ENCODE assay signal across 27 mouse cellular contexts in the genomic region with DNA sequence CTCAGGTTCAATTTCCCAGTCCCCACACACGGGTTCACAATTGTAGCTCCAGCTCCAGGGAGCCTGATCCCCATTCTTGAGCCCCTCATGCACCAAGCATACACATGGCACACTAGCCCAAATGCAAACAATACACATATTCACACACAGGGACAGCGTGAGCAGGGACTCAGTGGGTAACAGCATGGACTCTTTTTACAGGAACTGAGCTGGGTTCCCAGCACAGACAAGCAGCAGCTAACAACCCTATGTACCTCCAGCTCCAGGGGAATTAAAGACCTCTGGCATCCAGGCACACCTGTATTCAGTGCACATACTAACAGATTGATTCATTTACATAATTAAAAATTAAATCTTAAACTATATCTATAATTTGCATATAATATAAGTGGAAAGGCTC. TPM values are rescaled to one million over a fixed set of nuclear protein-coding genes. Genes with fewer than 3 reads are reported as not detected.
DNase-seq lines count a peak whose midpoint lies in the region; ATAC-seq lines count a peak whose summit lies in the region.
"Had no signal": no experiment of that assay in that cellular context is flagged by ENCODE, and none has a peak within 500 bp of the region (broad histone marks: within the 10 kb centered on the region; RNA-seq: fewer than 3 reads in every experiment).

No protein-coding gene starts in this region.

- ATAC-seq in forebrain, embryonic 12.5 days (ENCODE audit: low FRiP score) = 0 out of 2 replicates have a peak, but pooled peaks have one; percentile 20
- ATAC-seq in heart, embryonic 14.5 days (ENCODE audit: insufficient number of reproducible peaks, insufficient read depth, low FRiP score, low read depth) = no peak
- ATAC-seq in hindbrain, embryonic 15.5 days (ENCODE audit: low FRiP score, low read depth) = peak; percentile 42; the same call in 1 of the 2 replicates
- ATAC-seq in hindbrain, embryonic 12.5 days (ENCODE audit: low FRiP score) = no peak
- no peak for ATAC-seq in neural tube, embryonic 15.5 days (ENCODE audit: low FRiP score)
- ATAC-seq: intestine, embryonic 15.5 days had no signal

- H3K9ac ChIP-seq in forebrain, embryonic 12.5 days = no peak overlapping the region
- peak overlapping the region; percentile 13; the same call in 1 of the 2 replicates for H3K9ac ChIP-seq in heart, embryonic 14.5 days (ENCODE audit: low read length)
- H3K9ac ChIP-seq in hindbrain, embryonic 15.5 days = no peak overlapping the region
- H3K9ac ChIP-seq in hindbrain, embryonic 12.5 days = no peak overlapping the region
- H3K9ac ChIP-seq in neural tube, embryonic 15.5 days (replicated peaks) = no peak overlapping the region
- H3K9ac ChIP-seq: embryonic facial prominence, embryonic 15.5 days; intestine, embryonic 15.5 days; limb, embryonic 12.5 days; liver, embryonic 15.5 days; lung, embryonic 14.5 days had no signal

- H3K27me3 ChIP-seq in forebrain, embryonic 12.5 days = no peaks in the 10 kb centered on the region
- H3K27me3 ChIP-seq in forebrain, embryonic 10.5 days (ENCODE audit: poor library complexity, severe bottlenecking) = no peaks in the 10 kb centered on the region
- H3K27me3 ChIP-seq in heart, embryonic 14.5 days (ENCODE audit: control insufficient read depth, insufficient read depth, low read length) = no peaks in the 10 kb centered on the region
- no peaks in the 10 kb centered on the region for H3K27me3 ChIP-seq in hindbrain, embryonic 15.5 days
- no peaks in the 10 kb centered on the region for H3K27me3 ChIP-seq in hindbrain, embryonic 12.5 days
- no peaks in the 10 kb centered on the region for H3K27me3 ChIP-seq in neural tube, embryonic 15.5 days (replicated peaks)
- H3K27me3 ChIP-seq: embryonic facial prominence, embryonic 15.5 days; intestine, embryonic 15.5 days; limb, embryonic 12.5 days; liver, embryonic 15.5 days had no signal

- 40% methylated on average over 2 of the region's 2 CpGs for WGBS in forebrain, embryonic 12.5 days
- 60% methylated on average over 2 of the region's 2 CpGs for WGBS in forebrain, embryonic 10.5 days
- 53% methylated on average over 2 of the region's 2 CpGs for WGBS in heart, embryonic 14.5 days
- WGBS in hindbrain, embryonic 15.5 days = 37% methylated on average over 2 of the region's 2 CpGs
- WGBS in hindbrain, embryonic 12.5 days = 53% methylated on average over 2 of the region's 2 CpGs
- WGBS in neural tube, embryonic 15.5 days = 54% methylated on average over 2 of the region's 2 CpGs

- H3K36me3 ChIP-seq in forebrain, embryonic 12.5 days (replicated peaks) = peaks cover 7% of the 10 kb centered on the region
- peaks cover 29% of the 10 kb centered on the region for H3K36me3 ChIP-seq in forebrain, embryonic 10.5 days (replicated peaks)
- peaks cover 26% of the 10 kb centered on the region for H3K36me3 ChIP-seq in heart, embryonic 14.5 days (ENCODE audit: control insufficient read depth, insufficient read depth, low read length)
- no peaks in the 10 kb centered on the region for H3K36me3 ChIP-seq in hindbrain, embryonic 15.5 days
- H3K36me3 ChIP-seq in hindbrain, embryonic 12.5 days = no peaks in the 10 kb centered on the region
- no peaks in the 10 kb centered on the region for H3K36me3 ChIP-seq in neural tube, embryonic 15.5 days
- H3K36me3 ChIP-seq: intestine, embryonic 15.5 days had no signal

- H3K9me3 ChIP-seq in forebrain, embryonic 12.5 days = no peaks in the 10 kb centered on the region
- no peaks in the 10 kb centered on the region for H3K9me3 ChIP-seq in forebrain, embryonic 10.5 days
- no peaks in the 10 kb centered on the region for H3K9me3 ChIP-seq in heart, embryonic 14.5 days (ENCODE audit: control insufficient read depth, low read length)
- no peaks in the 10 kb centered on the region for H3K9me3 ChIP-seq in hindbrain, embryonic 15.5 days
- H3K9me3 ChIP-seq in hindbrain, embryonic 12.5 days (replicated peaks) = no peaks in the 10 kb centered on the region
- no peaks in the 10 kb centered on the region for H3K9me3 ChIP-seq in neural tube, embryonic 15.5 days (replicated peaks)
- H3K9me3 ChIP-seq: embryonic facial prominence, embryonic 10.5 days; embryonic facial prominence, embryonic 15.5 days; G1E; intestine, embryonic 15.5 days; limb, embryonic 12.5 days; liver, embryonic 15.5 days had no signal

- H3K4me1 ChIP-seq in forebrain, embryonic 12.5 days = peaks cover 30% of the 10 kb centered on the region
- peaks cover 31% of the 10 kb centered on the region for H3K4me1 ChIP-seq in forebrain, embryonic 10.5 days
- peaks cover 3 to 30% of the 10 kb centered on the region in 2 experiments; a peak in 2 of 4 replicates for H3K4me1 ChIP-seq in heart, embryonic 14.5 days (ENCODE audit: control insufficient read depth in 2 of 2, insufficient read depth in 2 of 2, low read length in 2 of 2)
- peaks cover 23% of the 10 kb centered on the region for H3K4me1 ChIP-seq in hindbrain, embryonic 15.5 days (replicated peaks)
- H3K4me1 ChIP-seq in hindbrain, embryonic 12.5 days = peaks cover 14% of the 10 kb centered on the region
- H3K4me1 ChIP-seq in neural tube, embryonic 15.5 days = peaks cover 16% of the 10 kb centered on the region
- H3K4me1 ChIP-seq: liver, embryonic 15.5 days had no signal

- H3K4me3 ChIP-seq in forebrain, embryonic 12.5 days (replicated peaks) = no peak overlapping the region
- no peak overlapping the region for H3K4me3 ChIP-seq in forebrain, embryonic 10.5 days
- H3K4me3 ChIP-seq in heart, embryonic 14.5 days (ENCODE audit: control insufficient read depth in 1 of 2, insufficient read depth in 1 of 2, low read depth in 1 of 2, low read length in 2 of 2) = no peak overlapping the region
- H3K4me3 ChIP-seq in hindbrain, embryonic 15.5 days = no peak overlapping the region
- H3K4me3 ChIP-seq in hindbrain, embryonic 12.5 days = no peak overlapping the region
- no peak overlapping the region for H3K4me3 ChIP-seq in neural tube, embryonic 15.5 days (replicated peaks)
- H3K4me3 ChIP-seq: embryonic facial prominence, embryonic 10.5 days; embryonic facial prominence, embryonic 15.5 days; intestine, embryonic 15.5 days; layer of hippocampus, adult 2 months; left cerebral cortex, adult 2 months; limb, embryonic 12.5 days; liver, embryonic 15.5 days had no signal

- no peak for DNase-seq in forebrain, embryonic 10.5 days (ENCODE audit: extremely low spot score, low spot score)
- no peak for DNase-seq in heart, postnatal 4 days
- no peak for DNase-seq in neural tube, embryonic 10.5 days (ENCODE audit: extremely low spot score, low spot score)
- DNase-seq: adrenal gland, postnatal 10 days; cerebellum, adult 8-10 months; cerebellum, postnatal 25 days; gastrocnemius, postnatal 14 days; kidney, adult 2 months; kidney, postnatal 36 days; lung, embryonic 14.5 days; lung, postnatal 14 days; retina, postnatal 1 day; right cerebral cortex, postnatal 14 days; thymus, postnatal 4 days had no signal

- H3K4me2 ChIP-seq in forebrain, embryonic 12.5 days = no peak overlapping the region
- peak overlapping the region; percentile 16; the same call in 1 of the 2 replicates for H3K4me2 ChIP-seq in heart, embryonic 14.5 days (ENCODE audit: low read length)
- peak overlapping the region; percentile 25; the same call in 1 of the 2 replicates for H3K4me2 ChIP-seq in hindbrain, embryonic 15.5 days
- no peak overlapping the region for H3K4me2 ChIP-seq in hindbrain, embryonic 12.5 days (replicated peaks)
- H3K4me2 ChIP-seq in neural tube, embryonic 15.5 days = peak overlapping the region; percentile 27
- H3K4me2 ChIP-seq: embryonic facial prominence, embryonic 15.5 days; intestine, embryonic 15.5 days; limb, embryonic 12.5 days; liver, embryonic 15.5 days; lung, embryonic 14.5 days had no signal

- H3K27ac ChIP-seq in forebrain, embryonic 12.5 days = no peak overlapping the region
- no peak overlapping the region for H3K27ac ChIP-seq in forebrain, embryonic 10.5 days
- H3K27ac ChIP-seq in heart, embryonic 14.5 days (replicated peaks in 1 of 2; ENCODE audit: control insufficient read depth in 1 of 2, insufficient read depth in 1 of 2, low read depth in 2 of 2, low read length in 2 of 2) = no peak overlapping the region
- H3K27ac ChIP-seq in hindbrain, embryonic 15.5 days (replicated peaks) = no peak overlapping the region
- H3K27ac ChIP-seq in hindbrain, embryonic 12.5 days = no peak overlapping the region
- no peak overlapping the region for H3K27ac ChIP-seq in neural tube, embryonic 15.5 days (replicated peaks)
- H3K27ac ChIP-seq: embryonic facial prominence, embryonic 10.5 days; embryonic facial prominence, embryonic 15.5 days; intestine, embryonic 15.5 days; layer of hippocampus, adult 2 months; left cerebral cortex, adult 2 months; limb, embryonic 12.5 days; liver, embryonic 15.5 days had no signal

RNA-seq across cellular contexts. Expression of a gene that starts 34.9 kb away (rescaled TPM):
- polyA plus RNA-seq in forebrain, embryonic 12.5 days (2016; fragmentation: Nextera tagmentation; extraction: Ambion mirVana) = 63.0 and 69.3 TPM in 2 replicates
- 40.5 and 47.0 TPM in 2 replicates for polyA plus RNA-seq in forebrain, embryonic 10.5 days (2016; fragmentation: Nextera tagmentation; extraction: Ambion mirVana)
- polyA plus RNA-seq in heart, embryonic 14.5 days (2014; fragmentation: Nextera tagmentation; extraction: Ambion mirVana) = 71.8 and 76.2 TPM in 2 replicates
- 100 to 1,000 TPM; 588 to 671 TPM for total RNA-seq in heart, postnatal 4 days (2021)
- polyA plus RNA-seq in hindbrain, embryonic 15.5 days (2015; fragmentation: Nextera tagmentation; extraction: Ambion mirVana) = 45.3 and 47.2 TPM in 2 replicates
- polyA plus RNA-seq in hindbrain, embryonic 12.5 days (2016; fragmentation: Nextera tagmentation; extraction: Ambion mirVana) = 46.8 and 52.4 TPM in 2 replicates
- polyA plus RNA-seq in neural tube, embryonic 15.5 days (2015; fragmentation: Nextera tagmentation; extraction: Ambion mirVana) = 38.9 and 44.0 TPM in 2 replicates

Comparison
In these comparisons a context has a peak if more than half of its experiments do, and no peak if none do; other contexts are left out.
1. ATAC-seq: peak in forebrain, embryonic 12.5 days (single experiment) and hindbrain, embryonic 15.5 days (single experiment); none in heart, embryonic 14.5 days (single experiment), hindbrain, embryonic 12.5 days (single experiment) and neural tube, embryonic 15.5 days (single experiment).
2. H3K4me2 ChIP-seq: peak in heart, embryonic 14.5 days (single experiment), hindbrain, embryonic 15.5 days (single experiment) and neural tube, embryonic 15.5 days (single experiment); none in forebrain, embryonic 12.5 days (single experiment) and hindbrain, embryonic 12.5 days (single experiment).